Mouse (Mus musculus): ENCODE results near the gene Ttc39b.

DNA sequence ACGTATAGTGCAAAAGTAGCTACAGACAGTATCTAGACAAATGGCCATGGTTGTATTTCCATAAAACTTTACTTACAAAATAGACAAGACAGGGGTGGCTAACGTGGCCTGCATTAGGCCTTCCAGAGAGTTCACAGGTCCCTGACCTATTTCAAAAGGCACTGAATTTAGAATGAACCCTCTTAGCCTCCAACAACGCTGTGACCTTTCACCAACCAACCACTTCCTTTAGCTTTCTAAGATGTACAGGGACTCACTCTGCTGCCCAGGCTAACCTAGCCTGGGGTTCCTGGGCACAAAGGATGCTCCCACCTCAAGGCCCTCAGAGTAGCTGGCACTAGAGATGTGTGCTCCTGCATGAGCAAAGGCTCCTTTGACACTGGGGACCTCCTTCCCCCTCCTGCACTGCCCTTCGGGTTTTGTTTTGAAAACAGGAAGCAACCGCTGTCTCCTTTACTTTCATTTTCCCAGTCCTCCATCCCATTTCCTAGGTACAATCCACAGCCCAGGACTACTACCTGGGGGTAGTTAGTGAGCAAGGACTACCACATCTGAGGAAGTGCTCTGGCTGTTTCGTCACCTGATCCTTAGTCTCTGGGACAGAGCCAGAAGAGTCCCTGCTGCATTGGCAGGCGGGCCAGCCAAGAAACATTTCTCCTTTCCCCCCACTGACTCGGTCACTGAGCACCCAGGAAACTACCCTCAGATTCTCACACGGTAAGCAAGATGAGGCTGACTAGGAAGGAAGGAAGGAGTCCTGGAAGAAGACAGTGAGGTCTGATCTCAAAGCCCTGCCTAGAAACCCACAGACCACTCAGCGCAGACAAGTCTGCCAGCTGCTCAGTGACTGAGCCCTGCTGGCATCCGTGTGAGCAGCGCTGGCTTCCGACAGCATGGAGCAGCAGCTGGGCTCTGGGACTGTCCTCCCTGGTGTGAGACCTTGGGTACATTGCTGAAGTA, 8.9 kb downstream of the Ttc39b start:
- TF ChIP-seq CTCF (conservative IDR thresholded peaks at IDR 0.05; ENCODE audit: insufficient read depth, insufficient read length, low read depth, low read length) (no peak), POLR2A (IDR thresholded peaks at IDR 0.05; ENCODE audit: low read depth, low read length) (no peak)
